Mouse (Mus musculus): ENCODE data around the gene Dact3. TPM values are rescaled to one million over a fixed set of nuclear protein-coding genes. Genes with fewer than 3 reads are reported as not detected.

Dact3 gene
- polyA plus RNA-seq, 1 experiment, result 3.8 TPM

DNA sequence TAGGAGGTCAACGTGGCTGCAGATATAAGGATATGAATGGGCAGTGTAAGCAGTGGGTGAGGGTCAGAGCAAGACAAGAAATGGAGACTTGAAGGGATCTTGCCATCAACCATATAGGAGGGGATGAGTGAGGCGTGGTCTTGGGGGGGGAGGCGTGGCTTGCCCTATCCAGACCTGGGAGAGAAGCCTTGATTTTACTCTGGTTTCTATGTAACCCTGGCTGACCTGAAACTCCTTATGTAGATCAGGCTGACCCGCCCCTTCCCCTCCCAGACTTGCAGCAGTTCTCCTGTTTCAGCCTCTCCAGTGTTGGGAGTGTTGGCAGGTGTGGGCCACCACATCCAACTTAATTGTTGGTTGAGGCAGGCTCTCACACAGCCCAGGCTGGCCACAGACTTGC, 9.2 kb downstream of the Dact3 start:
- no peaks in the 10 kb centered on the region for H3K36me3 ChIP-seq (ENCODE audit: control insufficient read depth, insufficient read depth, low read length)
- H3K27me3 ChIP-seq (ENCODE audit: control insufficient read depth, insufficient read depth, low read length), result peaks cover 14% of the 10 kb centered on the region
- TF ChIP-seq POLR2A (IDR thresholded peaks at IDR 0.05; ENCODE audit: control insufficient read depth, extremely low read depth, insufficient read depth, low read length, poor library complexity) (no peak), CTCF (IDR thresholded peaks at IDR 0.05; ENCODE audit: borderline replicate concordance, control insufficient read depth, extremely low read depth, insufficient read depth, low read length, poor library complexity) (no peak)
- WGBS, result 72% methylated on average over 4 of the region's 4 CpGs
- H3K4me1 ChIP-seq (replicated peaks; ENCODE audit: control insufficient read depth, insufficient read depth, low read length), result no peaks in the 10 kb centered on the region; the same call in 1 of the 2 replicates
- no peak for DNase-seq
- no peak overlapping the region for H3K27ac ChIP-seq (ENCODE audit: control insufficient read depth, insufficient read depth, low read length)
- H3K4me3 ChIP-seq (ENCODE audit: control insufficient read depth, insufficient read depth, low read length), result no peak overlapping the region

DNA sequence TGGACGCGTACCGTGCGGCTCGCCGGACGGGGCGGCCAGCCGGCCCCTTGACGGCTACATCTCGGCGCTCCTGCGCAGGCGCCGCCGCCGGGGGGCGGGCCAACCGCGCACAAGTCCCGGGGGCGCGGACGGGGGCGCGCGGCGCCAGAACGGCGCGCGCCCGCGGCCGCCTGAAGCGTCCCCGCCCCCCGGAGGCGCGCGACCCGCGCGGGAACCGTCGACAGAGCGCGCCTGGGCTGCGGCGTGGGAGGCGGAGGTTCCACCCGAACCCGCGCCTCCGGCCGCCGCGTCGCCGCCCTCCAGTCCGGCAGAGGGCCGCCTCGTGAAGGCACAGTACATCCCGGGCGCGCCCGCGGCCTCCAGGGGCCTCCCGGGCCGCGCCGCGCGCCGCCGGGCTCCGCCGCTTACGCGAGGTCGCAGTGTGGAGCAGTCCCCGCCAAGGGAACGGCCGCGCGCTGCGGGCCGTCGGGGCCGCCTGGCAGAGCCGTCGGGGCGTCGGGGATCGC, 10.2 kb downstream of the Dact3 start:
- Histone ChIP-seq H3K4me1 (replicated peaks; ENCODE audit: control insufficient read depth, insufficient read depth, low read length) (no peaks in the 10 kb centered on the region; the same call in 1 of the 2 replicates), H3K27ac (ENCODE audit: control insufficient read depth, insufficient read depth, low read length) (no peak overlapping the region), H3K4me3 (ENCODE audit: control insufficient read depth, insufficient read depth, low read length) (no peak overlapping the region), H3K27me3 (ENCODE audit: control insufficient read depth, insufficient read depth, low read length) (peaks cover 14% of the 10 kb centered on the region), H3K36me3 (ENCODE audit: control insufficient read depth, insufficient read depth, low read length) (no peaks in the 10 kb centered on the region)
- DNase-seq, result no peak
- 42% methylated on average over 95 of the region's 95 CpGs for WGBS
- TF ChIP-seq CTCF (IDR thresholded peaks at IDR 0.05; ENCODE audit: borderline replicate concordance, control insufficient read depth, extremely low read depth, insufficient read depth, low read length, poor library complexity) (no peak), POLR2A (IDR thresholded peaks at IDR 0.05; ENCODE audit: control insufficient read depth, extremely low read depth, insufficient read depth, low read length, poor library complexity) (no peak)

DNA sequence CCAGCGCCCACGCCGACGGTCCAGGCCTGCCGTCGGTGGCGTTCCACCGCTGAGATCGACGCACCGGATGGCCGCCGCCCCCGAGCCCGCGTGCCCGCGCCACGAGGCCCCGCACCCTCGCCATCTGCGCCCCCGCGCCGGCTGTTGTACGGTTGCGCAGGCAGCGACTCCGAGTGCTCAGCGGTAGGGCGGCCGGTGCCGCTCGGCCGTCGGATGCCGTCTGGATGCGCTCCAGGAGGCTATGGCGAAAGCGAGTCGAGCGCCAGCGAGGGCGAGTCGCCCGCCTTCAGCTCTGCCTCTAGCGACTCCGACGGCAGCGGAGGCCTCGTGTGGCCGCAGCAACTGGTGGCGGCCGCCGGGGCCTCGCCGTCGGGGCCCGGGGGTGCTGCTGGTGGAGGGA, 10.8 kb downstream of the Dact3 start:
- H3K4me1 ChIP-seq (replicated peaks; ENCODE audit: control insufficient read depth, insufficient read depth, low read length), result peaks cover 2% of the 10 kb centered on the region
- no peak for TF ChIP-seq CTCF (IDR thresholded peaks at IDR 0.05; ENCODE audit: borderline replicate concordance, control insufficient read depth, extremely low read depth, insufficient read depth, low read length, poor library complexity)
- TF ChIP-seq POLR2A (IDR thresholded peaks at IDR 0.05; ENCODE audit: control insufficient read depth, extremely low read depth, insufficient read depth, low read length, poor library complexity), result no peak
- 76% methylated on average over 59 of the region's 59 CpGs for WGBS
- peaks cover 14% of the 10 kb centered on the region for H3K27me3 ChIP-seq (ENCODE audit: control insufficient read depth, insufficient read depth, low read length)
- H3K36me3 ChIP-seq (ENCODE audit: control insufficient read depth, insufficient read depth, low read length), result no peaks in the 10 kb centered on the region
- H3K27ac ChIP-seq (ENCODE audit: control insufficient read depth, insufficient read depth, low read length), result no peak overlapping the region
- H3K4me3 ChIP-seq (ENCODE audit: control insufficient read depth, insufficient read depth, low read length), result no peak overlapping the region
- DNase-seq, result no peak

DNA sequence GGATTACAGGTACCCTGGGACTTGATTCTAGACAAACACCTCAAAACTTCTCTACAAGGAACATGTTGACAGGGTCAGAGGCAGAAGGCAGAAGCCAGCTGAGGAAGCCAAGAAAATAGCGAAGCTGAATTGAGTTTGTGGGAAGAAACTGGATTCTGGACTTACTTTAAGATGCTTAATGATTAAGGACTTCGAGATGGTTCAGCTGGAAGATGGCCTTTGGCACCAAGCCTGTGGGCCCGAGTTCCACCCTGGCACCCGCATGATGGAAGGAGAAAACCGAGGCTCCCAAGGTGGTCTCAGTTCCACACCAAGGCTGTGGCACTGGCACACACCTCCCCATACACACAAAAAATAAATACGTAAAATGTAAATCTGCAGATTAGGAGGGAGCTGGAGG, 15.4 kb downstream of the Dact3 start:
- H3K36me3 ChIP-seq (ENCODE audit: control insufficient read depth, insufficient read depth, low read length), result no peaks in the 10 kb centered on the region
- 84% methylated on average over 6 of the region's 6 CpGs for WGBS
- H3K27me3 ChIP-seq (ENCODE audit: control insufficient read depth, insufficient read depth, low read length), result peaks cover 8% of the 10 kb centered on the region
- no peak for TF ChIP-seq CTCF (IDR thresholded peaks at IDR 0.05; ENCODE audit: borderline replicate concordance, control insufficient read depth, extremely low read depth, insufficient read depth, low read length, poor library complexity)
- no peak for TF ChIP-seq POLR2A (IDR thresholded peaks at IDR 0.05; ENCODE audit: control insufficient read depth, extremely low read depth, insufficient read depth, low read length, poor library complexity)
- H3K4me1 ChIP-seq (replicated peaks; ENCODE audit: control insufficient read depth, insufficient read depth, low read length), result peaks cover 14% of the 10 kb centered on the region
- DNase-seq, result no peak
- no peak overlapping the region for H3K4me3 ChIP-seq (ENCODE audit: control insufficient read depth, insufficient read depth, low read length)
- no peak overlapping the region for H3K27ac ChIP-seq (ENCODE audit: control insufficient read depth, insufficient read depth, low read length)

DNA sequence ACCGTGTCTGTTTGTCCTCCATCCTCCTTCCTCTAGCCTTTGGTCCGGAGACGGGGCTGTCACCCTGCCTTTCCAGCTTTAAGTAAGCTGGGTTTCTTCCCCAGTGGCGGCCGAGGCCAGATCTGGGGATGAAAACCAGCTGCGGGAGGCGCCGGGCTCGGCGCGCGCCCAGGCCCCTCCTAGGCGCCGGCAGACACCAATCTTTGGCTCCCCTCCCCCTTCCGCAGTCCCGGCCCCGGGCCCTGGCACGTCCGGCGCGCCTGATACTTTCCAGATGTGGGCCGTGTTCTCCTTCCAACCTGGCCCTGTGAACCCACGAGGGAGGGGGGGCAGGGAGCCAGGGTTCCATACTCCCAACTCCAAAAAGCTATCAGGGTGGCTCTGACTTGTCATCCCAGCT, 15.8 kb downstream of the Dact3 start:
- Histone ChIP-seq H3K36me3 (ENCODE audit: control insufficient read depth, insufficient read depth, low read length) (no peaks in the 10 kb centered on the region), H3K4me1 (replicated peaks; ENCODE audit: control insufficient read depth, insufficient read depth, low read length) (peaks cover 14% of the 10 kb centered on the region), H3K27me3 (ENCODE audit: control insufficient read depth, insufficient read depth, low read length) (peaks cover 4% of the 10 kb centered on the region), H3K27ac (ENCODE audit: control insufficient read depth, insufficient read depth, low read length) (no peak overlapping the region), H3K4me3 (ENCODE audit: control insufficient read depth, insufficient read depth, low read length) (no peak overlapping the region)
- TF ChIP-seq POLR2A (IDR thresholded peaks at IDR 0.05; ENCODE audit: control insufficient read depth, extremely low read depth, insufficient read depth, low read length, poor library complexity) (no peak), CTCF (IDR thresholded peaks at IDR 0.05; ENCODE audit: borderline replicate concordance, control insufficient read depth, extremely low read depth, insufficient read depth, low read length, poor library complexity) (no peak)
- DNase-seq, result no peak
- 11% methylated on average over 23 of the region's 23 CpGs for WGBS

DNA sequence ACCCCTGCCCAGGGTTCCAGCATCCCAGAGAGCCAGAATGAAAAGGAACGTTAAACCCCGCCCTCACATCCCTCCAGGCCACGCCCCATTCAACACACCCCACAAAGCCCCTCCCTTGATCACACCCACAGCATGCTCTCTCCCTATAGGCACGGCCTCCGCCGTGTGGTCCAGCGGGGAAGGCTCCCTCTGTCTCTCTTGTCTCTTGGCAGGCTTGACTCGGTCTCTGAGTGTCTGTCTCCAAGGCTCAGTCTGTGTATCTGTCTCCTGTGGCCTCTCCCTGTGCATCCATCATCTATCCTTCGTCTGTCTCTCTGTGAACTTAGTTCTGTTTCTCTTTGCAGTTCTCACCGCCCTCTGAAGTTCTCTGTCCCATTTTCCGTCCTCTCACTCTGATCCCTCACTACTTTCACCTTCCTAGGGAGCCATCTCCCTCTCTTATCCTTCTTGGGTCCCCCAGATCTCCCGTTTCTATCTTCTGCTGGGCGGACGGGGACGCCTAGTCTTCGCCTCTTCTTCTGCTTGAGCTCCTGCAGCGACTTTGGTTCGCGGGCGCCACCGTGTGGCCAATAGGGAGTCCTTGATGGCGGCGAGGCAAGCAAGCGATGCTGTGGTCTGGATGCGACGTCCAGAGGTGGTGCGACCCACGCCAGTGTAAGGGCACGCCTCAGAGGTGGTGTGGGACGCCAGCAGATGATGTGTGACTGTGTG, 16.7 kb downstream of the Dact3 start, which contains the start of gene Gng8:
Gene Gng8, plus strand, starts transcription at position 146 of the 711 bp plus-strand sequence.
- no peaks in the 10 kb centered on the region for H3K27me3 ChIP-seq (ENCODE audit: control insufficient read depth, insufficient read depth, low read length)
- peaks cover 14% of the 10 kb centered on the region for H3K4me1 ChIP-seq (replicated peaks; ENCODE audit: control insufficient read depth, insufficient read depth, low read length)
- no peaks in the 10 kb centered on the region for H3K36me3 ChIP-seq (ENCODE audit: control insufficient read depth, insufficient read depth, low read length)
- DNase-seq, result peak; percentile 80
- 1% methylated on average over 30 of the region's 30 CpGs for WGBS
- peak within 1 kb of the TSS; percentile 11; the same call in 1 of the 2 replicates for H3K4me3 ChIP-seq (ENCODE audit: control insufficient read depth, insufficient read depth, low read length)
- H3K27ac ChIP-seq (ENCODE audit: control insufficient read depth, insufficient read depth, low read length), result no peak within 1 kb of the TSS
- TF ChIP-seq CTCF (IDR thresholded peaks at IDR 0.05; ENCODE audit: borderline replicate concordance, control insufficient read depth, extremely low read depth, insufficient read depth, low read length, poor library complexity) (peak; percentile 98), POLR2A (IDR thresholded peaks at IDR 0.05; ENCODE audit: control insufficient read depth, extremely low read depth, insufficient read depth, low read length, poor library complexity) (no peak)

Measured in thymus, adult 2 months (tissue).